Mouse (Mus musculus) lung, adult 18-20 months (tissue): ENCODE measurements around the gene Col12a1.
A peak's percentile ranks its signal among the peaks of the same experiment; 100 is the strongest.

Source experiments
- DNase-seq, 2 experiments: peaks; one replicate each; pipeline ENCODE4 v3.0.0; 2022; ENCODE audit warnings: mixed read lengths in 2 of 2

The Col12a1 gene

DNA sequence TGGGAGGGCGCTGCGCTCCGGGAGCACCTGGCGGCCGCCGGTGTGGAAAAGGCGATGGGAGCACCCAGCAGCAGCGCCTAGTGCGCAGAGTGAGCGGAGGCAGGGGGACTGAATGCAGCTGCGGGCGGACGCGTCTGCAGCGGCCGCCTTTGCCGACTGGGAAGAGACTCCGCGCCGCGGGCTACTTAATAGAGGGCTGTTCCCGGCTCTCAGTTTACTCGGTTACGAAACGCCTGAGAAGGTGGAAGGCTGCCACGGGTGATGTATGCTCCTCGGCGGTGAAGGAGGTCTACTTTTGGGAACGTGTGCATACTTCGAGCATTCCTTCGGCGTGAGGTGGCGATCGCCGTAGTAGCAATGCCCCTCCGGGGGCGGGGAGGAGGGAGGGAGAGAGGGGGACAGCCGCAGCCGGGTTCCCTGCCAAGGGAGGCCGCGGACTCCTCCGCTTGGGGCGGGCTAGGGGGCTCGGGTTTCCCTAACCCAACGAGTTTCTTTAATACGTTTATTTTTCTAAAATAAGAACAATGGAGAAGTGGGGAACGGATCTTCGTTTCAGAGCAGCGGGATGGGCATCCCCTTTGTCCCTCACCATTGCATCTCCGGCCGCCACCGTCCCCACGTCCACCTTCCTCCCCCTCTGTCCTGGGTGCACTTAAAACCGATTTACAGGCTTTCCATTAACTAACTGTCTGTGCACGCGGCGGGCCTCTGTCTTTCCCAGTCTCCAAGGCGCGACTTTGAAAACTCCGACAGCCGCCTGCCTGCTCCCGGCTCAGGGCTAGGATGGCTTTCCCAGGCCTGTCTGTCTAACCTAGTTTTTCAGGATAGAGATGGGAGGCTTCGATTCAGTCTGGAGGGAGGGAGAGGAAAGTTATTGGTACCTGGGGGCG, at the start of gene Col12a1:
Col12a1 (minus strand) TSS at position 351 of the 890 bp plus-strand sequence.
- peak; percentile 91 to 93 for DNase-seq

DNA sequence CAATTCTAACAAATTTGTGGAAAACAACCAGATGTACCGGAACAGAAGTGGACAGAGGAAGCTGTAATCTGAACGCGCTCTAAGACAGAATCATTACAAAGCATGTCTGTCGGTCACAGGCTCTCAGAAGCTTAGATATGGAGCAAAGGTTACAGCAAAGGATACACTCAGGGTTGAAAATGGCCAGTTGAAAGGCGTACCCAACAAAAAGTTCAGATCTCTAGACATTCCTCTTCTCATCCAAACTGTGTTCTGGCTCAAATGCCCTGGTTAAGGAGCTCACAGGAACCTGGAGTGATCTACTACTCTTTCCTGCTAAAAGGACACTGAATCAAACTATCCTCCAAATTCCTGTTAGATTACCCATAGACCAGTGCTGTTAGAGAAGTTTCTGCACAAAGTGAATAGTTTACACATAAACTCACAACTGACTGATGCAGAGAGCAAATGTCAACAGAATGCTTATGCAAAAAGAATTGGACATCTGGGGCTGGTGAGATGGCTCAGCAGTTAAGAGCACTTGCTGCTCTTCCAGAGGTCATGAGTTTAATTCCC, 48.4 kb upstream of the Col12a1 start:
- DNase-seq, result no peak

DNA sequence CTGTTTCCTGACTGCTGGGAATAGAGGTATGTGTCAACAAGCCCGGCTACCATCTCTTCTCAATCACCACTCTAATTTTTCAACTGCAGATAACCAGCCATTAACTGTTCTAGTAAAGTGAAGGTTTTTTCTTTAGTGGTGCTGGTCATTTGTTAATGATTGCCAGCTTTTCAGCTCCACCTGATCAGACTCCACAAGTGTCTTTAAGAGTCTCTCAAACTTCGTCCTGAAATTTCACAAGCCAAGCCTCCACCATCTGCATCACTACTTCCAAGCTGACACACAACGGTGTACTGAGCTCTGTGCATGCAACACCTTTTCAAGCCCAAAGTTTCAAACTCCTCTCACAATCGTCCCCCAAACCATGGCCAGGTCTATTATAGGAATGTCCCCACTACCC, 46.7 kb upstream of the Col12a1 start:
- DNase-seq, result peak; percentile 7 to 38

DNA sequence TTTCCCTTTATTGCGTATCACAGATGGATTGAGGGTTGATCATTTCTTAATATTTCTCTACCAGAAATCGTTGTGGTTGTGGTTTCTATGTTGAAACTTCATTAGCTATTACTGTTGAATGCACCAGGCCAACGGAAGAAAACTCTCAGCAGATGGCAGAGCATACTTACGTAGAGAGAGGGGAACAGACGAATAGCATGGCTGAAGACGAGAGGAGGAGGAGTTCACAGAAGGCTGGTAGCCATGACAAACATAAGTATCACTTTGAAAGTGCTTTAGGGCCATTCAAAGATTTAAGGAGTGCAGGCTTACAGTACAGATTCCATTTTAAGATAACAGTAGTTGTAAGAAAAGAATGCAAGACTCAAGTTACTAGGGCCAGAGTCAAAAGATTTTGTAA, 43.9 kb upstream of the Col12a1 start:
- DNase-seq, result peak in 1 of 2 experiments; percentile 56

DNA sequence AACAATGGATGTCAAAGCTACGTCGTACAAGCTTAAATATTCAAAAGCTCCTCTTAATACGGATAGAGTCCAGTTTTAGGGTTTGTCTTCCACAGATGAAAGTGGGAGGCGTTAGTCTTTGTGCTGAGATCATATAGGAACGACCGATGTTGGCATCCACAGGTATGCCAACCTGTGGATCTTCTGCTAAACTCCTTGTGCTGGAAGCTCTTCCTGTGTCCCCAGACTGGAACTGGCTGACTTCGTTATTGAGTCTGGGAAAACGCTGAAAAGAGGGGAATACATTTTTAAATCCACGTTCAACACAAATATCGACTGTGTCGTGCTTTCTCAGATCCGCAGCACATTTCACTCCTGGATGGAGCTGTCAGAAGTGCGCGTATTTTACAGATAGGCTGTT, 41.4 kb upstream of the Col12a1 start:
- DNase-seq, result no peak

DNA sequence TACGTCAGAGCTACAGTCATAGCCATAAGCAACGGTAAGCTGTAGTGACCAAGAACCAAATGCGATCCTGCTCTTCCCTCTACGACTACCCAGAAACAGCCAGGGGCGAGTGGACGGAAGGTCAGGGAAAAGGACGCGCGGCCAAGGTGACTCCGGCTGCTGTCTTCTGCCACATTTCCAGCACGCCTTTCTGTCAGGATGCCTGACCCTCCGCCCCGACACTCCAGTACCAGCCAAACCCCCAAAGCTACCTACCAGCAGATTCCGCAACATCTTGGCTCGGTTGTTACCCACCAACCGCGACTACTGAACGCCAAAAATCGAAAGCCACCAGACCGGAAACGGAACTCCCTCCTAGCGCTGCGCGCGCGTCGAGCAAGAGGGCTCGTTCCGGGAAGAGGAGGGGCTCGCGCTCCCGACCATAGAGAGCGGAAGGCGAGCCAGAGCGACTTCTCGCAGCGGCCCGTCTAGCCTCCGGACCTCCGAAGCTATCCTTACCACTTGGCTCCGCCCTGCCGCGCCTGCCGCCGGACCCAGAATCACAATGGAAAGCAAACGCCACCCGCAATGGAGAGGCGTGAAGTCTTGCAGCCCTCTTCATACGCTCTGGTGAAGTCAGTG, 40.9 kb upstream of the Col12a1 start, which contains the start of gene Cox7a2:
Cox7a2 (minus strand) TSS at position 494 of the 621 bp plus-strand sequence.
- DNase-seq, result peak; percentile 95 to 97

DNA sequence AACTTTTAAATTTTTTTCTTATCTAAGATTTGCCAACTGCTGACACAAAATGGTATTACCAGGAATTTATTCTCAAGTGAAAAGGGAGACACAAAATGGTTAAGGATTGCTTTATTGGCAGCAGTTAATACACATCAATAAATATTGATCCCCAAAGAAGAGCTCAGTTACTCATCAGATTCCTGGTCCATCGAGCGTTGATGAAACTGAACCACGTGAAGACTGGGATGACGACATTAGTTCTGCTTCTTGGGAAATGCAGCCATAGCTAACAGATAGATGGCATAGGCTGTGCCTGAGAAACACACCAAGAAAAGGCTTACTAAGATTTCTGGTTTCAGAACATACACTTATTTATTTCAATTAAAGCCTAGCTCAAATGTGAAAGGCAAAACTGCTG, 36.7 kb upstream of the Col12a1 start:
- DNase-seq, result no peak

DNA sequence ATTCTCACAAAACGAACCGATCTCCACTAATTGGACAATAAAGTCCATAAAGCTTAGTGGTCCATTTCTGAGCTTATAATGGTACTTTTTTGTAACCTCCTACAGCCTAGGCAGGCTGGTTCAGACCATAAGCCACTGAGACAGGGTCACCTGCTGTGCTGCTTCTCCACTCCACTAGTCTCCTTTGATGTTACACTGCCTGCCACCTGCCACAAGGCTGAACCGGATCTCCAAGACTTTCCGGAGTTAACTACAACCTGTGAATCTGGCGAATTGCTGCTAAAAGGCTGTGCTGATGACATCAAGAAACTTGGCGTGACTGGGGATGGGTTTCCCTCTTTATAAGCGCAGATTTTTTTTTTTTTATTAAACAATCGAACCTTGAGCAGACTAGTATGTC, 33.2 kb upstream of the Col12a1 start:
- DNase-seq, result no peak

DNA sequence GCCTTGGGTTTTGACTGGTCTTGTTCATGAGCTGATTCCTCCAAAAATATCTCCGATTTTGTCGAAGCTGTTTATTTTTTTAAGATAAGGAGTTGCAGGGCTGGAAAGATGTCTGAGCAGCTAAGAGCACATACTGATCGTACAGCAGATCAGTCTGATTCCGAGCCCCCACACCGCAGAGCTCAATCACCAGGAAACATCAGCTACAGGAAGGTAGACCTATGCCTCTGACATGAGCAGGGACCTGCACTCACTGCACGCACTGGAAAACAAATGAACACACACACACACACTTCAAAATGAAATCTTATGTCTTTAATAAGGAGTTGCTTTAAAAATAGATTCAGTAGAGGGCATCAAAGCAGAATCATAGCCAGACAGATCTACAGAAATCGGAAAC, 32.1 kb upstream of the Col12a1 start:
- no peak for DNase-seq

DNA sequence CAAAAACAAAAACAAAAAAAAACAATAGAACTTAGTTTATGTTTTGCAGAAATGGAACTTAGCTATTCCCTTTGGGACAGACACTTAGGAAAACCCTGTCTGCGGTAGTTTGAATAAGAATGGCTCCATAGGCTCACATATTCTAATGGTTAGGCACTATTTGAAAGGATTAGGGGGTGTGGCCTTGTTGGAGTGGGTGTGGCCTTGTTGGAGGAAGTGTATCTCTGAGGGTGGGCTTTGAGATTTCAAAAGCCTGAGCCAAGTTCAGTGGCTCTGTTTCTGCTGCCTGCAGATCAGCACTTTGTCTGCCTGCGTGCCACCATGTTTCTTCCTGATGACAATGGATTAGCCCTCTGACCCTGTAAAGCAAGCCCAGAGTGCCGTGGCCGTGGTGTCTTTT, 26.4 kb upstream of the Col12a1 start:
- DNase-seq, result no peak

DNA sequence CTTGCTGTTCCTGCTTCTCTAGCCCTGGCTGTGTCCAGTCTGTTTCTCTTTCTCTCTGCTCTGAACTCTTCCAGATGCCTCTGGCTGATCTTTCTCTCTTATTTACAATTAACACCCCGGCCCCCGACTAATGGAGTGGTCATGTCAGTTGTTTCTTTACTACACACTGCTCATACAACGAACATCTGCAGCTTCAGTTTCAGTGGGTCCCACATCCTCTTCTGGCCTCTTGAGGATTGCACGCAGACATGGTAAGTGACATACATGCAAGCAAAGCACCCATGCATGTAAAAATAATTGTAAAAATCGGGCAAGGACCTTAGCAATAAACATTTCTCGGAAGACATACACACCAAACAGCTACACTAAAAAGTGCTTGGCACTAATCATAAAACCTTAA, 17.0 kb upstream of the Col12a1 start:
- no peak for DNase-seq

DNA sequence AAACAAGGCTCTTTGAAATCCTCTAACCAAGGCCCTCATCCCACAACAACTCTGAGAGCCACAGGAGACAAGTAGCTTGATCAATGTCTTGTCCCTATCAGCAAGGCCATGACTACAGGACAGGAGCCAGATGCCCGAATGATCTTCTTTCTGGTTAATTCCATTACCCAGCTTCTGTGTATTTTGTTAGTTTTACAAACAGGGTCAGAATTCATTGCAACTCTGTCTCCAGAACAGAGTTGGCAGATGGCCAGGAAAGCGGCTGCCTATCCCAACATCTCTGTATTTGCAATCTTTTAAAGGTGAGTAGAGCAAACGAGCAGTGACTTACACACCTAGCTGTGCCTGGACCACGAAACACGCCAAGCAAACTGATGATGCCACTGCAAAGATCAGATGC, 11.7 kb upstream of the Col12a1 start:
- no peak for DNase-seq

DNA sequence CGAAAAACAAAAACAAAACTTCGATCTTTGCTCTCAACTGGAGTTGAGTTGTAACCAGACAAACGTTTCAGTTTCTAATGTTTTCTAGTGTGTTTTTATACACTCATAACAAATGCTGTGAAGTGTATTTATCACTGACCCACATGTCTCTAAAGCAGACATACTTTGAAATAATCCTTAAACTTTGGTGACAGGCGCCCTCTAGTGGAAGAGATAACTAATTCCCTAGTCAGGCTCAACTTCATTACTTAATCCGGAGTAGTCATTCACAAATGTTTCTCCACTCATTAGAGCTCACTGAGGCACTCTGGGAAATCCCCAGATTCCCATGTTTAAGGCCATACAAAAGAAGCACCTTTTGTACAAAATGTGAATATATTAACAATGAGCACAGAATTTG, 4.5 kb upstream of the Col12a1 start:
- peak in 1 of 2 experiments; percentile 16 for DNase-seq

DNA sequence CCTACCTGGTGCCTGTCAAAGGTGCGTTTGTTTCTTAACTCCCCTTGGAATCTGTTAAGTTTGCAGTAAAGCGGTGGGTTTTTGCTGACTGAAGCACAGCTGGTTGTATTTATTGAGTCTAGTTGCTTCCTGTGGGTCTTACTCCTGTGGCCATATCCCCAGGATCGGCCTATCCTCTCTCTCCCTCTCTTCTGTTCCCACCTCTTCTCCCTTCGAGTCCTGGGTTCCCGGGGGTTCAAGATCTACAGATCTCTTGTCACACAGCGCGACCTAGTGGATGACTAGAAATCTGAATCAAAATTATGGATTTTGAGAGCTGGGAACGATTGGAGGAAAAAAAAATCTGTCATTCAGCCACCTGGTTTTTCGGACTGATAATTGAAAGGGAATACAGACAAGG, 2.4 kb upstream of the Col12a1 start:
- DNase-seq, result peak in 1 of 2 experiments; percentile 42

DNA sequence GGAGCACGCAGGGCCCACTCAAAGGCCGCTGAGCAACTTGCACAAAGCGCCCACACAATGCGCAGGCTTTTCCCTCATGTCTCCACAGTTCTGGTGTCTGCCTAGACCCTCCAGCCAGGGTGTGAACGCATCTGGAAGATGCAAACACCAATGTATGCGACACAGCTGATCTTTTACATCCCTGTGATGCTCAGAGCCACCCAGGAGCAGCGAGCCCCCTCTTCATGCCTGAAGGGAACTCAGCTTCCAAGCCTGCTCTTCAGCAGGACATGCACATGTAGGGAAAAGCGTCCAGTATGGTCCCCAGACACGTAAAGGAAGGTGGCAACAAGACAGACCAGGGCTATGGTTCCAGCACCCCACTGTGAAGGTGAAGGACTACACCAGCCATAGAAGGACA, 1.5 kb upstream of the Col12a1 start:
- no peak for DNase-seq

DNA sequence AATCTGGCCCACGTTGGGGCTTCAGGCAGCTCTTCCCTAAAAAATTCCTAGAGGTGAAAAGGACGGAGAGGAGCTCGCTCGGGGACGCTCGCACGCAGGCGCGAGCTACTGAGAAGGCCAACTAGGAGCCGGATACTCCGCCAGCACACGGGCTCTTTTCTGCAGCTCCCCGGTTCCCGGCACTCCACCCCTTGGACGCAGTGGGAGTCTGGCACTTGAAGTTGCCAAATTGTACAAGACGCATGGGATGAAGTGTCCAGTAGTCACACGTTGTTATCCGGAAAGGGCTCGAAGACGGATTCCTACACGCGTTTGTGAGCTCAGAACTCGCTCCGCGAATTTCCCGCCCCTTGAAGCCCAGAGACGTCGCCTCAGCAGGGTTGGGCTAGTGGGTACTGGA, 820 bp upstream of the Col12a1 start:
- peak; percentile 5 to 46 for DNase-seq

DNA sequence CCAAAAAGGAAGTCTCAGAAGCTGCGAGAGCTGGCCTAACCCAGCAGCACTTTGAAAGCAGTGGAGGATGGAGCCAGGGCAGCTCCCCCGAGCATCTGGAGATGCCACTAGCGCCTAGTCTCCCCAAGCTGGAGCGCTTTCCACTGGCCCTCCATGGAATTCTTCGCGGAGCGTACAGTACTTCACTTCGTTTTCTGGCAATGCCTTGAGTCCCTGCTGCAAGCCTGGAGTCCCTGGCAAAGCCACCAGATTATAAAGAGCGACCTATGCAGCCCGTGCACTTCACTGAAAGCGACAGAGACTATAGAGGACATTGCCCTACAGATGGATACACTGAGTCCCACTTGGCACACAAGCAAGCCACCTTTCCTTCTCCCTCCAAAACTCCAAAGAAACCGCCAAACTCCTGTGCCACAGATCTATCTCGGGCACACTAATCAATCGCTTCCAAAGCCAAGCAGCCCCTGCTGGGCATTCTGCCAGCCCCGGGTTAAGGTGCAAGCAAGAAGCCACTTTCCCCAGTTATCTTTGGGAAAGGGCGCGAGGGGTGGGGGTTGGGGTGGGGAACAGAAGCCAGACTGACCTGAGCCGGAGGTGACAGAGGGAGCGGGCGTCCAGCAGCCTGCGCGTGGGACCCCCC, 675 bp downstream of the Col12a1 start:
- DNase-seq, result peak; percentile 6 to 10

DNA sequence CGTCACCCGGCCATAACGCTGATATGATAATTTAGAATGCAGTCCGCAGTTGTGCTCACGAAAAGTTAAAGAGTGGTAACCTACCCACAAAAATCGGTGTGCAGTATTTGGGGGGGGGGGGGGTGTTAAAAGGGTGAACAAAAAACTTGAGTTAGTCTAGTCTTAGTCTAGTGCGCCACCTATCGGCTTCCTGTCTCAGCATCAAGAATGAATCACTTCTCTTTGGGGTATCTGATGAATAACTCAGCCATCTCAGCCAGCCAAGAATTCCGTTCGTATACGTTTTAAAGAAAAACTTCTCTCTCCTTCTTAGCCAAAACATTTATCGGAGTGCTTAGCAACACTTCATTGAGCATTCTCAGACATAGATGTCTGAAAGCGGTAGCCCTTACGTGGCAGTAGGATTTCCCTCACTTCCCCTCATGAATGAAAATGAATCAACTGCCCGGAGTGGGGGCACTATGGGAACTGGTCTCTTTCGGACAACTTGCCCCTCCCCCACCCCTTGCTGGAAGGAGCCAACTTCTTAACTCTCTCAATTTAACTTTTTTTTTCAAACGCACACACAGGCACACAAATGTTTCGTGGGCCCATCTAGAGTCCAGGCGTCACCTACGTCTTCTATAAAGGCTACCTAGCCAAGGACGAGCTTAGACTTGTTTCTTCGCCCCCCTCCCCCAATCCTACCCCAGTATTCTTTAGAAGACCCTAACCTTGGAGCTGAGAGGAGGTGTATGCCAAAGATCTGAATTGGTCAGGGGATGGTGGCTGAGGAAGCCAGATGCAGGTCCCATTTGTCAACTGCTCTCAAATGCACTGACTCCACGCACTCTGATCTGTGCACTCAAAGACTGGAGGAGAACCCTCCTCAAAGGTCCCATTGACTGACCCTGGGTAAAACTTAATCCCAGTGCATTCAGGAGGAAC, 1.5 kb downstream of the Col12a1 start:
- DNase-seq, result peak; percentile 46 to 69

DNA sequence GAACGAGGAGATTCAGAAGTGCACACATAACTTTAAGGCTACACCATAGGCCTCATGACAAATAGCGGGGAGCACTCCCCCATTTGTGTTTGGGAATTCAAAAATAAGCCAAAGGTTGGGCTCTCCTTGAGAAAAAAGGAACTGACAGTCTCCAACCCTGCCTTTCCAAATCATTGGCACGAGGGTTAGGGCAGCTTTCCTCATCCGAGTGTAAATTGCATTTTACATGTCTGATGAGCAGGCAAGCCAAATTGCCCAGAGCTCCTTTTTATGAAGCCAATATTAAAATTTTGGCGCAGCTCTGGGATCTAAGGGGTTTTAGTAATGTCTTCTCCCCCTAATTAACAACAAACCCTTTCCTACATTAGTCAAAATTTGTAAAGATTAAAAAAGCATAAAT, 2.1 kb downstream of the Col12a1 start:
- DNase-seq, result no peak

DNA sequence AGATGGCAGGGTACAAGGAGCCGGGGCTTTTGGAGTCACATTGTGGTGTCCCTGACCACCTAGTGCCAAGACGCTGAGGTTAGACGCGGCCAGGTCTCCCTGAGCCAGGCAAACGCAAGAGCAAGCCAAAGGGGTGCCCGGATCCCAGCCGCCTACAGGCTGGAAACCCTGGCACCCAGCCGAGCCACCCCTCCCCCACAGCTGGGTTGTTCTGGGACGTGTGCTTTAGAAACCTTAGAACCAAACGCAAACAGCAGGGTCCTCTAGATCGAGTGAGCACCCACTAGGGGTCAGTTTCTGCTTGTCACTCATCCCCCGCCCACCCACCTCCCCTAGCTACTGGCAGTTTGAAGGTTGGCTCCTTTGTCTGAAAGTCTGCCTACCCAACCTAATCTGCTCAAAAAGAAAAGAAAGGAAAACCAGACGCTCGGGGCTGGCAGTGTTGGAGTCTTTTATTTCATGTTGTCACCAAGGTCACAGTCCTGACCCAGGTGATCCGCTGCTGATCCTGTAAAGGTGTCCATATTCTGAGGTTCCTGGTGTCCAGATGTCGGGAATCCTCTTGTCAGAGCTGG, 4.1 kb downstream of the Col12a1 start:
- DNase-seq, result peak; percentile 62 to 78

DNA sequence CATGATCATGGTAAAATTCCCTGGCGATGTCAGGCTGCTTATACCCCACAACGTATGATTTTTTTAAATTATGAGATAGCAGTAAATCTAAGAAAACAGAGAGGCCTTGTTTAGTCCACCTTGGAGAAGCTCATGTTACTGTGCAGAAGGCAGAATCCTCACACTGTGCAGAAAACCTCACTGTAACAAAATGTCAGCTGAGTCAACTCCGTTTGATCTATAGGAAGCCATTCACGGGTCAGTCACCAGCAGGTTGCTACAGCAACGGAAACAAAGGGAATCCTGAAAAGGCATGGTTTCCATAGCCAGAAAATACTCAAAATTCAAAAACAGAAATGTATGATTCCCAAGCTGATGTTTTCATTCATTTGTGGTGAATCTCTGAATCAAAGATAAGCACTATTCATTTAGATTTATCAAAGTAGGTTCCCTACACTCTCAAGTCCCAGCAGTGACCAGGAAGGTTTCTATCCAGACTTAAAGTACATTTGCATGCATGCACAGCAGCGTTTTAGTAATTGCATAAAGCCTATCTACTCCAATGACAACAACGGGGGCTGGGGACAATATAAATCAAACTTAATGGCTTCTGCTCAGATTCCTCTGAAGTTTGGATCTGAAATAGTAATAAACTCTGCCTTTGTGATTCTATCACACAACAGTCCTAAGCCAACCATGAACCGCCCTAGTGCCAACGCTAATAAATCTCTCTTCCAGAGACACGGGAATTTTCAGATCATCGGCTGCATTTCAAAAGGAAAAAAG, 28.7 kb downstream of the Col12a1 start:
- DNase-seq, result no peak
